Mouse (Mus musculus) lung, adult 2 months (tissue): ENCODE data around the gene Ydjc.

Source experiments
- CTCF ChIP-seq: fragments of 200-500 bp; IDR thresholded peaks from 2 replicates; pipeline ENCODE4 v1.5.1; 2011; ENCODE audit warnings: mild to moderate bottlenecking, low read length, control low read depth; ENCODE audit not compliant: insufficient read depth
- POLR2A ChIP-seq: fragments of 200-500 bp; IDR thresholded peaks from 2 replicates; pipeline ENCODE4 v1.6.1; 2011; ENCODE audit warnings: low read depth, mild to moderate bottlenecking, control low read depth, low read length, borderline replicate concordance; ENCODE audit errors: extremely low read depth

- TF ChIP-seq CTCF (no peak), POLR2A (no peak)
Observed at GRCm38 (mm10) chr16:17102630-17103220, 41.7 kb upstream of the Ydjc start.
